Mouse (Mus musculus) testis, adult 2 months (tissue): ENCODE results near the gene Olfr1366.

ENCODE experiments used
- CTCF ChIP-seq: fragments of 200-500 bp; IDR thresholded peaks from 2 replicates; pipeline ENCODE4 v1.5.1; 2012; ENCODE audit warnings: low read depth, mild to moderate bottlenecking, inconsistent platforms, low read length, moderate library complexity; ENCODE audit not compliant: control insufficient read depth, insufficient read depth, insufficient replicate concordance
- POLR2A ChIP-seq: fragments of 200-500 bp; IDR thresholded peaks from 2 replicates; pipeline ENCODE4 v1.6.1; 2012; ENCODE audit warnings: low read depth, mild to moderate bottlenecking, inconsistent platforms, low read length, moderate library complexity; ENCODE audit not compliant: control insufficient read depth

DNA sequence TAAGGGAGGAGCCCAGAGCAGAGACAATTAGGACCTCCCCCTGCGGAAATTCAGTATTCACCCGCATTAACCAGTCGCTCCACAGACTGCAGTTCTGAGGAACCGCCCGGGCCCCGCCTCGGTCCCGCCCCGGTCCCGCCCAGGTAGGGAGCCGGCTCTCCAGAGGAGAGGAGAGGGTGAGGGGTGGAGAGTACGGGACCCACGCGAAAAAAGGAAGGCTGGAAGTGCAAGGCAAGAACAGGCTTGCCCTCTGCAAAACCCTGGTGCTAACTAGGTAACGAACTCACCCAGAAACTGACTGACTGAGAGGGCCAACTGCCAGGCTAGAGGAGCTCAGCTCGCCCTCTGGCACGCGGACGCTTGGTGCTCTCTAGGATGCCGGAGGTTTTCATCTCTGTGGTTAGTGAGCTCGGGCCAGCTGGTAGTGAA lies 36.4 kb downstream of the Olfr1366 start:
- TF ChIP-seq POLR2A, result peak; percentile 74; the same call in 1 of the 2 replicates
- TF ChIP-seq CTCF, result no peak
